Mouse (Mus musculus) liver, embryonic 14 days (tissue): Measurements from ENCODE around the gene Kcnc1. TPM values are rescaled to one million over a fixed set of nuclear protein-coding genes. Genes with fewer than 3 reads are reported as not detected.

Experiments used
- polyA plus RNA-seq: library from polyadenylated mRNA; depleted of rRNA; stranded (reverse); fragments of >200 nt; gene quantifications from 2 replicates; pipeline ENCODE4 v1.2.3, GENCODE M21; 2012; rRNA removed

Gene Kcnc1
- 0.01 TPM in 1 of 2 replicates, not detected in the other for polyA plus RNA-seq

DNA sequence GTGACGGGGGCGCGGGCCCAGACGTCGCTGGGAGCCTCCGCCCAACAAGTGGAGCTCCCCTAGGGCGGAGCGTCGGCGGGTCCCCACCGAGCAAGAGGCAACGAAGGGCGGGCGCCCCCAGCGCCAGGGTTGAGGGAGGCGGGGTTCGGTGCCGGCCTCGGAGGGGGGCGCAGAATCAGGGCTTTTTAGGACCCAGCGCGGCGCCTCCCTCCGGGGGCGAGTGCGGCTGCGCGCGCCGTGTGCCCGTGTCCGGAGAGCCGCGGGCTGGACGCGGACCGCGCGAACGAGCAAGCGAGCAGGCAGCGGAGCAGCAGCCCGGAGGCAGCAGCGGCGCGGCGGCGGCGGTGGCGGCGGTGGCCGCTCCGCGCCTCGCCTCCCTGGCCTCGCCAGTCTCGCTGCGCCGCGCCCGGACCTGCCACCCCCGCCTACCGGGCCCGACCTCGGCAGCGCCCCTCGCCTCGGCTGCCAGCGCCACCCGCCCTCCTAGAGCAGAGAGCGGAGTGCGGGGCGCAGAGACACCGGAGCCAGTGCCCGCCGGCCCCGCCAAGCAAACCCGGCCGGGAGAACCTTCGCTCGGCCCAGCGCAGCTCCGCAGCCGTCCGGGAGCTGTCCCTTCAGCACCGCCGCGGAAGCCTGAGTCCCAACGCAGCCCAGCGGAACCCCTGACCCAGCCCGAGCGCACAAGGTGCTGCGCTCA, at the start of gene Kcnc1:
TSS of gene Kcnc1 (plus strand) at position 267 of the 697 bp plus-strand sequence.

DNA sequence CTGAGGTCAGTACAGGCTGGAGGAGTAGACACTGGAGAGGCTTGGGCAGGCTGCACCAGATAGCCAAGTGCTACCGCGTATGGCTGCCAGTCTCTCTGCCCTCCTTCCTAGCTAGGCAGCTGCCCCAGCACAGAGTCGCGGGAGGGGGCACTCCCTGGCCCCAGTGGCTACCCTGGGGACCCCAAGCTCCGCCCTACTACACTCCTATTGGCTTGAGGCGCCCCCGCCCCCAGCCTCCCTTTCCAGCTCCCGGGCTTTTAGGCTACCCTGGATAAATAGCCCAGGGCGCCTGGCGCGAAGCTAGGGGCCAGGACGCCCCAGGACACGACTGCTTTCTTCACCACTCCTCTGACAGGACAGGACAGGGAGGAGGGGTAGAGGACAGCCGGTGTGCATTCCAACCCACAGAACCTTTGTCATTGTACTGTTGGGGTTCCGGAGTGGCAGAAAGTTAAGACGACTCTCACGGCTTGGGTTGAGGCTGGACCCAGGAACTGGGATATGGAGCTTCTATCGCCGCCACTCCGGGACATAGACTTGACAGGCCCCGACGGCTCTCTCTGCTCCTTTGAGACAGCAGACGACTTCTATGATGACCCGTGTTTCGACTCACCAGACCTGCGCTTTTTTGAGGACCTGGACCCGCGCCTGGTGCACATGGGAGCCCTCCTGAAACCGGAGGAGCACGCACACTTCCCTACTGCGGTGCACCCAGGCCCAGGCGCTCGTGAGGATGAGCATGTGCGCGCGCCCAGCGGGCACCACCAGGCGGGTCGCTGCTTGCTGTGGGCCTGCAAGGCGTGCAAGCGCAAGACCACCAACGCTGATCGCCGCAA, 19.9 kb upstream of the Kcnc1 start, which contains the start of gene Myod1:
TSS of gene Myod1 (plus strand) at position 303 of the 836 bp plus-strand sequence.

Other genes with a start within 250 kb of the Kcnc1 start
- gene Abcc8, start 216.5 kb upstream of the Kcnc1 start, polyA plus RNA-seq, result 0.07 and 0.09 TPM in 2 replicates
- 0.03 TPM in 1 of 2 replicates, not detected in the other for gene Ush1c, start 158.0 kb upstream of the Kcnc1 start, polyA plus RNA-seq
- under 0.01 and 0.02 TPM in 2 replicates for gene Otog, start 155.5 kb upstream of the Kcnc1 start, polyA plus RNA-seq
- 0.03 and 0.87 TPM in 2 replicates for gene Myod1, start 20.0 kb upstream of the Kcnc1 start, polyA plus RNA-seq
- gene Sergef, start 243.3 kb downstream of the Kcnc1 start, polyA plus RNA-seq, result 3.4 and 3.6 TPM in 2 replicates